Mouse (Mus musculus) embryonic facial prominence, embryonic 13.5 days (tissue): ENCODE data around the gene Kcnj15. TPM values are rescaled to one million over a fixed set of nuclear protein-coding genes. Genes with fewer than 3 reads are reported as not detected.

Experiments used
- ATAC-seq: fragments of 200-750 bp; cut with Nextera tagmentation; 2 replicates; pipeline ENCODE4 v1.8.0; 2017; ENCODE audit warnings: low read depth; ENCODE audit not compliant: insufficient number of reproducible peaks, insufficient read depth, low FRiP score, low TSS enrichment
- H3K27ac ChIP-seq: fragments of 300-500 bp; sonication (generic); 2 replicates; pipeline ENCODE4 v1.5.1; 2015; ENCODE audit warnings: moderate library complexity, mild to moderate bottlenecking, inconsistent platforms
- H3K27me3 ChIP-seq: fragments of 300-500 bp; sonication (generic); 2 replicates; pipeline ENCODE4 v1.6.1; 2015; ENCODE audit warnings: mild to moderate bottlenecking, inconsistent platforms
- H3K36me3 ChIP-seq: fragments of 300-500 bp; sonication (generic); 2 replicates; pipeline ENCODE4 v1.6.1; 2015; ENCODE audit warnings: mild to moderate bottlenecking, inconsistent platforms
- H3K4me1 ChIP-seq: fragments of 300-500 bp; sonication (generic); 2 replicates; pipeline ENCODE4 v1.6.1; 2015; ENCODE audit warnings: inconsistent platforms
- H3K4me2 ChIP-seq: fragments of 300-500 bp; sonication (generic); 2 replicates; pipeline ENCODE4 v1.6.1; 2015; ENCODE audit warnings: moderate library complexity, mild to moderate bottlenecking, inconsistent platforms
- H3K4me3 ChIP-seq: fragments of 300-500 bp; sonication (generic); 2 replicates; pipeline ENCODE4 v1.5.1; 2015; ENCODE audit warnings: mild to moderate bottlenecking, inconsistent platforms
- H3K9ac ChIP-seq: fragments of 300-500 bp; sonication (generic); 2 replicates; pipeline ENCODE4 v1.6.1; 2015; ENCODE audit warnings: mild to moderate bottlenecking, inconsistent platforms
- H3K9me3 ChIP-seq: fragments of 300-500 bp; sonication (generic); 2 replicates; pipeline ENCODE4 v1.6.1; 2016; ENCODE audit warnings: inconsistent platforms
- WGBS: fragments of 180-500 bp; shearing (Covaris S2); methylation state at CpG from one replicate; pipeline ENCODE4 v1.1.7; 2015; ENCODE audit warnings: mixed read lengths; 5-methylcytosine and 5-hydroxymethylcytosine counted together
- polyA plus RNA-seq: library from polyadenylated mRNA; unstranded; fragments of >200 nt; fragmentation: Nextera tagmentation; extraction: Ambion mirVana; gene quantifications from 2 replicates; pipeline ENCODE4 v1.2.1, GENCODE M21; 2015

Kcnj15 gene
- 1.4 and 1.5 TPM in 2 replicates for polyA plus RNA-seq

GRCm38 (mm10) chr16:95257266-95257894, at the start of gene Kcnj15:
Gene Kcnj15 (plus strand): TSS chr16:95257558.
- Histone ChIP-seq H3K4me1 (peaks cover 30% of the 10 kb centered on the region), H3K27me3 (peaks cover 5% of the 10 kb centered on the region; the same call in 1 of the 2 replicates), H3K9me3 (no peaks in the 10 kb centered on the region), H3K9ac (no peak within 1 kb of the TSS), H3K36me3 (no peaks in the 10 kb centered on the region), H3K4me2 (peak within 1 kb of the TSS; percentile 14; the same call in 1 of the 2 replicates), H3K4me3 (no peak within 1 kb of the TSS), H3K27ac (peak within 1 kb of the TSS; percentile 39; the same call in 1 of the 2 replicates)
- ATAC-seq, result no peak
- WGBS, result 27% methylated on average over 6 of the region's 6 CpGs

DNA sequence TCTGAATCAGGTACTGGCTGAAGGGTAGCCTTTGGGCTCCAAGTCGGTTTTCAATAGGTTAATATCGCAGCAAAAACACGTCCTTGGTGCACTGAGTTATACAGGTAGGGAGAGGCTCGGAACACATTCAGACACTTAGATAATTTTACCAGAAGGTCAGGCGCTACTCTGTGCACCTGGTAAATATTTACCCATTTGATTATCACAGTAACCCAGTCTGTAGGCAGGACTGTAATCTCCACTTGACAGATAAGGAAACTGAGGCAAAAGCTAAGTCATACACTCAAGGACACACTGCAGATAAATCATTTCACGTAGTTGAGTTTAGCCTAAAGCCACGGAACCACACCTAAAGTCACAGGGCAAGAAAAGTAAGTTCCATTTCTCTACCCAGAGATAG, 49.1 kb upstream of the Kcnj15 start:
- Histone ChIP-seq H3K27me3 (no peaks in the 10 kb centered on the region), H3K4me1 (no peaks in the 10 kb centered on the region), H3K27ac (no peak overlapping the region), H3K9me3 (no peaks in the 10 kb centered on the region), H3K4me3 (no peak overlapping the region), H3K4me2 (no peak overlapping the region), H3K36me3 (no peaks in the 10 kb centered on the region), H3K9ac (no peak overlapping the region)
- WGBS, result 87% methylated on average over 7 of the region's 7 CpGs
- no peak for ATAC-seq

DNA sequence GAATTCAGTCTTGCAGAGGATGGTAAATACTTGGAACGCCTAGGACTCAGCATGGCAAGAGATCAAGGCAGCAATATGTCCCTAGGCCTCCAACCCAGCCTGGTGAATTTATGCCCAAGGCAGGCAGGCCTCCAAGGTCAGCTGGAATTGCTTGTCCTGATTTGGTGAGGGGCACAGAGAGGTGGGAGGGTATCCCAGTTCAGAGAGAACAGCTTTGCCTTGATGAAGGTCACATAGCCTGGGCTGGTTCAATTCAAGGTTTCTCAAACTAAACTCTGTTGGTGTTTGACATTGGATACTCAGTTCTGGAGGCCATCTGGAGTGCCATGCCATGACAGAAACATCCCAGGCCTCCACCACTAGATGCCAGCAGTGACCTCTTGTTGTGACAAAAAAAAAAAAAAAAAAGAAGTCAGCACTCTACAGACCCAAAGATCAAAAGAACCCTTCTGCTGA, 48.3 kb upstream of the Kcnj15 start:
- Histone ChIP-seq H3K9me3 (no peaks in the 10 kb centered on the region), H3K4me2 (no peak overlapping the region), H3K27me3 (no peaks in the 10 kb centered on the region), H3K36me3 (no peaks in the 10 kb centered on the region), H3K4me1 (no peaks in the 10 kb centered on the region), H3K27ac (no peak overlapping the region), H3K9ac (no peak overlapping the region), H3K4me3 (no peak overlapping the region)
- WGBS, result 37% methylated on average over 1 of the region's 1 CpGs
- no peak for ATAC-seq

DNA sequence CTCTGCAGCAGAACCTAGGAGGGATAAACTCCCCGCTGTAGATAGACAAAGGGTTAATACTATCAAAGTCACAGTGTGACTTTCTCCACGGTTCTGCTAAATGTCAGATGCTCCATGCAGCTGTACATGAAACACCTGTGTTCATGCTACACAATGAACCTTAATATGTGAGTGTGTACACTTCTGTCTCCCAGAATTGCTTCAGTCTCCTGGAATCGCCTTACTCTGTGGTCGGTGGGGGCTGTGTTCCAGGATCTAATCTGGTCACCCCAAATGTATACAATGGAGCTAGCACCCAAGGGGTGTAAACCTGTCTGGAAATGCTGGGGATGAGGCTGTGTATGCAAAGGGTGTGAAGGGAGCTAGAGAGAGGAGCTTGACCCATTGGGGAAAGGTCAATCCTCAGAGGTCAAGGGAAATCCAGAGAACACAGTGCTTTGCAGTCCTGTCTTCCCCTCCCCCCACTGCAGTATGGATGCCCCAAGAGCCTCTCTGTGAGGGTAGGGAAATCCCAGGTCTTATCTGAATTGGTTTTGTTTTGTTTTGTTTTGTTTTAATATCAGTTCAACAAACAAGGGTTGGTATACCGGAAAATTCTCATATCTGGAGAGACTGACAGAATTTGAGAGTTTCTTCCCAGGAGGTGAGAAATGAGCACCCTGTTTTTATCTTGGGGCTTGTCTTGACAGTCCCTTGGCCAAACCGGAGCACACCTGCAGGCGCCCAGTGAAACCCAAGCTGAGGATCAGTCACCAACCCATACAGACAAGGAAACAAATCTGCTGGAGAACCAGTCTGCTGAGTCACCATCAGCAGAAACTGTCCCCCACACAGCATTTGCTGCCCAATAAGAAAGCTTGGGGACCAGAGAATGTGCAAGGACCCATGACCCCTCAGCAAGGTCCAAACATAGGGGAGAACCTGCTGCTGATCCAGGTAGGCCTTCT, 42.8 kb upstream of the Kcnj15 start:
- Histone ChIP-seq H3K4me3 (no peak overlapping the region), H3K4me2 (no peak overlapping the region), H3K4me1 (no peaks in the 10 kb centered on the region), H3K27me3 (no peaks in the 10 kb centered on the region), H3K27ac (no peak overlapping the region), H3K9ac (no peak overlapping the region), H3K9me3 (no peaks in the 10 kb centered on the region), H3K36me3 (no peaks in the 10 kb centered on the region)
- 68% methylated on average over 7 of the region's 7 CpGs for WGBS
- ATAC-seq, result no peak

- Histone ChIP-seq H3K9ac (no peak overlapping the region), H3K4me2 (no peak overlapping the region), H3K9me3 (no peaks in the 10 kb centered on the region), H3K4me1 (no peaks in the 10 kb centered on the region), H3K4me3 (no peak overlapping the region), H3K27ac (no peak overlapping the region), H3K27me3 (no peaks in the 10 kb centered on the region), H3K36me3 (no peaks in the 10 kb centered on the region)
- ATAC-seq, result no peak
- 73% methylated on average over 9 of the region's 9 CpGs for WGBS
These were observed 41.6 kb upstream of the Kcnj15 start for GRCm38 (mm10) chr16:95215782-95216181.

GRCm38 (mm10) chr16:95216346-95216745, 41.0 kb upstream of the Kcnj15 start:
- ATAC-seq, result no peak
- 92% methylated on average over 7 of the region's 7 CpGs for WGBS
- Histone ChIP-seq H3K9me3 (no peaks in the 10 kb centered on the region), H3K4me1 (no peaks in the 10 kb centered on the region), H3K27me3 (no peaks in the 10 kb centered on the region), H3K36me3 (no peaks in the 10 kb centered on the region), H3K9ac (no peak overlapping the region), H3K4me2 (no peak overlapping the region), H3K4me3 (no peak overlapping the region), H3K27ac (no peak overlapping the region)

DNA sequence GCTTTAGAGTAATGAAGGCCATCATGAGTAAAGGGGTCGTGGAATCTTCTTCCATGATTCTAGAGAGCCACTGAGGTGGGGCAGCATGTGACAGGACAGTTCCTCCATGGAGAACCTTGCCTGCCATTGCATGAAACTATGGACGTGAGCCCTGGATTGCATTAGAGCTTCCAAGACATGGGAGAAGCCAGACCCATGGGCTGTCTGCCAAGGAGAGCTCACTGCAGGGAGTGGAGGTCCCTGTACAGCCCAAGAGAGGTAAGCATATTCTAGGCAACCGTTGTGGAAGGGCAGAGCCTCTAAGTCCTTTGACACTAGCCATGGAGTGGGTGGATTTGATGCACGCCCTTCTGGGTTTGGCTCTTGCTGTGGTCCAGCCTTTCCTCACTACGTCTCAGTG, 40.5 kb upstream of the Kcnj15 start:
- Histone ChIP-seq H3K4me1 (peaks cover under 1% of the 10 kb centered on the region; the same call in 1 of the 2 replicates), H3K27ac (no peak overlapping the region), H3K9me3 (no peaks in the 10 kb centered on the region), H3K27me3 (no peaks in the 10 kb centered on the region), H3K36me3 (no peaks in the 10 kb centered on the region), H3K4me3 (no peak overlapping the region), H3K4me2 (no peak overlapping the region), H3K9ac (no peak overlapping the region)
- ATAC-seq, result no peak
- 76% methylated on average over 5 of the region's 5 CpGs for WGBS

DNA sequence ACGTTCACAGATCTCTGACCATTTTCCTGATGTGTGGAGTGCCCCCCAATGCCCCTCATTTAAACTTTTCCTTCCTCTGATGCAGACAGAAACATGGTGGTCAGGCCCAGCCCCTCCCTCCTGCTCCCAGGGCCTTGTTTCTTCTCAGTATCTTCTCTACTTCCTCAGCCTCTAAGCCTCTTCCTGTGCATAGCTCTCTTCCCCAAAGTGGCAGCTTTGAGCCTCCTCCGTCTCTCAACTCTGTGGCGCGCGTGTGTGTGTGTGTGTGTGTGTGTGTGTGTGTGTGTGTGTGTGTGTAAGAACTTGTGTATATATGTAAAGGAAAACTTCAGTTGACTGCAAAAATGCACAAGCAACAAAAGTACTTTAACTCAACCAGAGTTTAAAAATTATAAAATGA, 38.6 kb upstream of the Kcnj15 start:
- Histone ChIP-seq H3K4me3 (no peak overlapping the region), H3K27ac (no peak overlapping the region), H3K27me3 (no peaks in the 10 kb centered on the region), H3K4me2 (no peak overlapping the region), H3K9me3 (no peaks in the 10 kb centered on the region), H3K36me3 (no peaks in the 10 kb centered on the region), H3K9ac (no peak overlapping the region), H3K4me1 (peaks cover 8% of the 10 kb centered on the region; the same call in 1 of the 2 replicates)
- ATAC-seq, result no peak
- 86% methylated on average over 5 of the region's 5 CpGs for WGBS

- Histone ChIP-seq H3K27ac (no peak overlapping the region), H3K4me2 (no peak overlapping the region), H3K27me3 (no peaks in the 10 kb centered on the region), H3K9me3 (no peaks in the 10 kb centered on the region), H3K4me3 (no peak overlapping the region), H3K4me1 (peaks cover 8% of the 10 kb centered on the region; the same call in 1 of the 2 replicates), H3K36me3 (no peaks in the 10 kb centered on the region), H3K9ac (no peak overlapping the region)
- 60% methylated on average over 2 of the region's 2 CpGs for WGBS
- ATAC-seq, result no peak
These were observed 37.9 kb upstream of the Kcnj15 start for GRCm38 (mm10) chr16:95219459-95219858.

- Histone ChIP-seq H3K27ac (0 out of 2 replicates have a peak overlapping the region, but pooled peaks have one; percentile 7), H3K4me2 (no peak overlapping the region), H3K4me1 (peaks cover 8% of the 10 kb centered on the region; the same call in 1 of the 2 replicates), H3K27me3 (no peaks in the 10 kb centered on the region), H3K36me3 (no peaks in the 10 kb centered on the region), H3K4me3 (no peak overlapping the region), H3K9me3 (no peaks in the 10 kb centered on the region), H3K9ac (no peak overlapping the region)
- no peak for ATAC-seq
- 41% methylated on average over 4 of the region's 4 CpGs for WGBS
These were observed 36.3 kb upstream of the Kcnj15 start for GRCm38 (mm10) chr16:95221051-95221450.

DNA sequence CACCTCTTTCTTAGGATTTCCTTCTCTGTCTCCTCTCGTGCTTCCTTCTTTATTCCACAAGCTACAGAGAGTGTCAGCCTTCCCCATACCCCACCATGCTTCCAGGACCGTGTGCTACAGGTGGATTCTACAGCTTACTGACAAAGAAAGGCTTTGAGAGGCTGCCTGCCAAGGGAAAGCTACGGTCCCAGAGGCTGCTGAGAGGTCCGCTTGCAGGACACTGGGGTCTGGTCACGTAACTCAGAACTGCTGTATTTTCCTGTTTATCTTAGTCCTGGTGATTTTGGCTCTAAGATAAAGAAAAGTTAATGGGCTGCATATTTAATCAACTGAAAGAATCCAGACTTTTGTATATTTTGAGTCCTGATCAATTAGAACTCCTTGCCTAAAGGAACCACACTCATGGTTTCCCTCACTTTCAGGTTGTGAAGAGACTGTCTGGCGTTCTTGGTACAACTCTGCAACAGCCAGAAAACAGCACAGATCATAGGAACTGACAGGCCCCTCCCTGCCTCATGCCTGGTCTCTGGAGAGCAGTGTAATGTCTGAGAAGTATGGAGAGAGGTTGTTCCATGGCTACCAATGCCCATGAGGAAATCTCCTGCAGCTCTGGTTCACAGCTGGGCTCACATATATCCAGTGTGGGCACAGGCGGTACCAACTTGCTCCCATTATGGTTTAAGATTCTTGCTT, 35.2 kb upstream of the Kcnj15 start:
- WGBS, result 48% methylated on average over 7 of the region's 7 CpGs
- H3K4me2 ChIP-seq, result no peak overlapping the region
- no peak for ATAC-seq
- H3K4me1 ChIP-seq, result peaks cover 8% of the 10 kb centered on the region; the same call in 1 of the 2 replicates
- no peaks in the 10 kb centered on the region for H3K9me3 ChIP-seq
- no peaks in the 10 kb centered on the region for H3K36me3 ChIP-seq
- no peak overlapping the region for H3K4me3 ChIP-seq
- H3K27me3 ChIP-seq, result no peaks in the 10 kb centered on the region
- H3K9ac ChIP-seq, result no peak overlapping the region
- peak overlapping the region; percentile 72 for H3K27ac ChIP-seq
